Mouse (Mus musculus) embryonic fibroblast, embryonic 13.5 days (primary cell): ENCODE data around the gene Dhx16. TPM values are rescaled to one million over a fixed set of nuclear protein-coding genes. Genes with fewer than 3 reads are reported as not detected.

ENCODE experiments used
- H3K27ac ChIP-seq: 2 replicates; pipeline ENCODE4 v1.5.1; 2012; ENCODE audit warnings: low read length, control low read depth, inconsistent platforms; ENCODE audit not compliant: insufficient read depth
- H3K4me1 ChIP-seq: 2 replicates; pipeline ENCODE4 v1.6.1; 2011; ENCODE audit warnings: low read length; ENCODE audit not compliant: control insufficient read depth, insufficient read depth
- H3K4me3 ChIP-seq: 2 replicates; pipeline ENCODE4 v1.5.1; 2011; ENCODE audit warnings: mild to moderate bottlenecking, control low read depth, low read length; ENCODE audit not compliant: insufficient read depth
- CTCF ChIP-seq: IDR thresholded peaks from 2 replicates; pipeline ENCODE4 v1.5.1; 2011; ENCODE audit warnings: mild to moderate bottlenecking, control low read depth, low read length, moderate library complexity, borderline replicate concordance; ENCODE audit not compliant: insufficient read depth
- POLR2A ChIP-seq: IDR thresholded peaks from 2 replicates; pipeline ENCODE4 v1.6.1; 2011; ENCODE audit warnings: low read depth, mild to moderate bottlenecking, control low read depth, low read length, moderate library complexity
- polyA plus RNA-seq: library from polyadenylated mRNA; stranded (reverse); fragments of >200 nt; gene quantifications from 2 replicates; pipeline ENCODE4 v1.2.4, GENCODE M21; 2011; ENCODE audit warnings: low read depth; ENCODE audit not compliant: missing spikeins, insufficient read length

The Dhx16 gene
- polyA plus RNA-seq, 1 experiment = 41.1 TPM

GRCm38 (mm10) chr17:35909186-35909918, 29.7 kb downstream of the Dhx16 start:
- H3K27ac ChIP-seq = peak overlapping the region; percentile 4; the same call in 1 of the 2 replicates
- peaks cover 7% of the 10 kb centered on the region; the same call in 1 of the 2 replicates for H3K4me1 ChIP-seq
- peak overlapping the region; percentile 56 for H3K4me3 ChIP-seq
- no peak for TF ChIP-seq POLR2A
- TF ChIP-seq CTCF = no peak

GRCm38 (mm10) chr17:35909919-35910369, 30.3 kb downstream of the Dhx16 start, which contains the start of gene Atat1:
TSS of gene Atat1 (minus strand) at chr17:35910075.
- peak within 1 kb of the TSS; percentile 15; the same call in 1 of the 2 replicates for H3K27ac ChIP-seq
- TF ChIP-seq POLR2A = peak; percentile 92
- no peak for TF ChIP-seq CTCF
- peak within 1 kb of the TSS; percentile 56 for H3K4me3 ChIP-seq
- H3K4me1 ChIP-seq = peaks cover 7% of the 10 kb centered on the region; the same call in 1 of the 2 replicates

GRCm38 (mm10) chr17:35914975-35915374, 35.4 kb downstream of the Dhx16 start:
- H3K4me3 ChIP-seq = peak overlapping the region; percentile 80
- TF ChIP-seq POLR2A = no peak
- no peak for TF ChIP-seq CTCF
- H3K4me1 ChIP-seq = peaks cover 6% of the 10 kb centered on the region
- H3K27ac ChIP-seq = no peak overlapping the region

GRCm38 (mm10) chr17:35915538-35916296, 36.1 kb downstream of the Dhx16 start:
- H3K4me3 ChIP-seq = peak overlapping the region; percentile 80
- TF ChIP-seq CTCF (no peak), POLR2A (peak; percentile 47)
- peaks cover 5% of the 10 kb centered on the region for H3K4me1 ChIP-seq
- H3K27ac ChIP-seq = peak overlapping the region; percentile 72

- TF ChIP-seq POLR2A (peak; percentile 88), CTCF (peak; percentile 63; the same call in 1 of the 2 replicates)
- Histone ChIP-seq H3K27ac (peak within 1 kb of the TSS; percentile 95), H3K4me1 (peaks cover 5% of the 10 kb centered on the region), H3K4me3 (peak within 1 kb of the TSS; percentile 93)
These were observed 36.9 kb downstream of the Dhx16 start, which contains the start of the genes Mrps18b and Ppp1r10 for GRCm38 (mm10) chr17:35916297-35917142. TSS of gene Mrps18b (minus strand) at chr17:35916389. TSS of gene Ppp1r10 (plus strand) at chr17:35916434.

- Histone ChIP-seq H3K4me3 (peak overlapping the region; percentile 93), H3K4me1 (peaks cover 5% of the 10 kb centered on the region), H3K27ac (peak overlapping the region; percentile 93)
- TF ChIP-seq POLR2A = no peak; the same call in 1 of the 2 replicates
- no peak for TF ChIP-seq CTCF
These were observed 37.5 kb downstream of the Dhx16 start for GRCm38 (mm10) chr17:35917143-35917462.

- peaks cover 5% of the 10 kb centered on the region for H3K4me1 ChIP-seq
- TF ChIP-seq CTCF (no peak), POLR2A (peak; percentile 84)
- peak overlapping the region; percentile 93 for H3K4me3 ChIP-seq
- peak overlapping the region; percentile 93 for H3K27ac ChIP-seq
These were observed 38.0 kb downstream of the Dhx16 start for GRCm38 (mm10) chr17:35917463-35918251.

- peaks cover 5% of the 10 kb centered on the region for H3K4me1 ChIP-seq
- peak overlapping the region; percentile 93 for H3K4me3 ChIP-seq
- TF ChIP-seq CTCF (no peak), POLR2A (peak; percentile 87)
- H3K27ac ChIP-seq = peak overlapping the region; percentile 93
These were observed 38.8 kb downstream of the Dhx16 start for GRCm38 (mm10) chr17:35918276-35919059.
